Mouse (Mus musculus) lung, embryonic 16.5 days (tissue): Measurements from ENCODE around the gene Sec14l1. TPM values are rescaled to one million over a fixed set of nuclear protein-coding genes. Genes with fewer than 3 reads are reported as not detected.

Experiments
- ATAC-seq: fragments of 200-750 bp; cut with Nextera tagmentation; 2 replicates; pipeline ENCODE4 v1.8.0; 2017; ENCODE audit warnings: low read depth, mild to moderate bottlenecking, moderate library complexity
- H3K27ac ChIP-seq: fragments of 300-500 bp; sonication (generic); 2 replicates; pipeline ENCODE4 v1.5.1; 2014; ENCODE audit warnings: mild to moderate bottlenecking, control low read depth, low read length
- H3K27me3 ChIP-seq: fragments of 300-500 bp; sonication (generic); 2 replicates; pipeline ENCODE4 v1.6.1; 2014; ENCODE audit warnings: low read depth, low read length, mixed read lengths; ENCODE audit not compliant: control insufficient read depth, insufficient read depth
- H3K36me3 ChIP-seq: fragments of 300-500 bp; sonication (generic); 2 replicates; pipeline ENCODE4 v1.6.1; 2014; ENCODE audit warnings: low read length; ENCODE audit not compliant: control insufficient read depth, insufficient read depth
- H3K4me1 ChIP-seq: fragments of 300-500 bp; sonication (generic); replicated peaks from 2 replicates; pipeline ENCODE4 v1.6.1; 2014; ENCODE audit warnings: low read length, mixed read lengths; ENCODE audit not compliant: control insufficient read depth, insufficient read depth
- H3K4me2 ChIP-seq: fragments of 300-500 bp; sonication (generic); 2 replicates; pipeline ENCODE4 v1.6.1; 2014; ENCODE audit warnings: low read depth, low read length, control low read depth
- H3K4me3 ChIP-seq: fragments of 300-500 bp; sonication (generic); 2 replicates; pipeline ENCODE4 v1.5.1; 2014; ENCODE audit warnings: mild to moderate bottlenecking, low read length, control low read depth
- H3K9ac ChIP-seq: fragments of 300-500 bp; sonication (generic); 2 replicates; pipeline ENCODE4 v1.6.1; 2014; ENCODE audit warnings: low read length, control low read depth
- H3K9me3 ChIP-seq: fragments of 300-500 bp; sonication (generic); 2 replicates; pipeline ENCODE4 v1.6.1; 2016; ENCODE audit warnings: low read length; ENCODE audit not compliant: control insufficient read depth
- WGBS: fragments of 180-500 bp; shearing (Covaris S2); extraction: QIAGEN DNeasy Blood & Tissue Kit; methylation state at CpG from one replicate; pipeline ENCODE4 v1.1.7; 2014; 5-methylcytosine and 5-hydroxymethylcytosine counted together
- polyA plus RNA-seq: library from polyadenylated mRNA; unstranded; fragments of >200 nt; fragmentation: Nextera tagmentation; extraction: Ambion mirVana; gene quantifications from 2 replicates; pipeline ENCODE4 v1.2.1, GENCODE M21; 2015

The Sec14l1 gene
- polyA plus RNA-seq, 1 experiment from 2014 or later = 76.5 TPM

- Histone ChIP-seq H3K4me2 (no peak overlapping the region), H3K4me1 (peaks cover 26% of the 10 kb centered on the region), H3K4me3 (no peak overlapping the region), H3K9me3 (no peaks in the 10 kb centered on the region), H3K27ac (peak overlapping the region; percentile 74), H3K9ac (no peak overlapping the region), H3K27me3 (no peaks in the 10 kb centered on the region), H3K36me3 (no peaks in the 10 kb centered on the region)
- peak; percentile 49 for ATAC-seq
- 70% methylated on average over 10 of the region's 10 CpGs for WGBS
These were observed 10.8 kb upstream of the Sec14l1 start for GRCm38 (mm10) chr11:117104044-117104757.

- no peak overlapping the region for H3K9ac ChIP-seq
- 84% methylated on average over 3 of the region's 3 CpGs for WGBS
- no peaks in the 10 kb centered on the region for H3K36me3 ChIP-seq
- no peaks in the 10 kb centered on the region for H3K27me3 ChIP-seq
- H3K9me3 ChIP-seq = no peaks in the 10 kb centered on the region
- no peak overlapping the region for H3K4me3 ChIP-seq
- no peak overlapping the region for H3K4me2 ChIP-seq
- H3K4me1 ChIP-seq = peaks cover 29% of the 10 kb centered on the region
- no peak for ATAC-seq
- no peak overlapping the region for H3K27ac ChIP-seq
These were observed 9.7 kb upstream of the Sec14l1 start for GRCm38 (mm10) chr11:117105315-117105714.

GRCm38 (mm10) chr11:117105850-117106249, 9.1 kb upstream of the Sec14l1 start:
- H3K4me2 ChIP-seq = no peak overlapping the region
- H3K4me1 ChIP-seq = peaks cover 29% of the 10 kb centered on the region
- no peak overlapping the region for H3K9ac ChIP-seq
- 76% methylated on average over 7 of the region's 7 CpGs for WGBS
- H3K4me3 ChIP-seq = no peak overlapping the region
- ATAC-seq = no peak
- H3K27ac ChIP-seq = no peak overlapping the region
- H3K9me3 ChIP-seq = no peaks in the 10 kb centered on the region
- no peaks in the 10 kb centered on the region for H3K36me3 ChIP-seq
- H3K27me3 ChIP-seq = no peaks in the 10 kb centered on the region

DNA sequence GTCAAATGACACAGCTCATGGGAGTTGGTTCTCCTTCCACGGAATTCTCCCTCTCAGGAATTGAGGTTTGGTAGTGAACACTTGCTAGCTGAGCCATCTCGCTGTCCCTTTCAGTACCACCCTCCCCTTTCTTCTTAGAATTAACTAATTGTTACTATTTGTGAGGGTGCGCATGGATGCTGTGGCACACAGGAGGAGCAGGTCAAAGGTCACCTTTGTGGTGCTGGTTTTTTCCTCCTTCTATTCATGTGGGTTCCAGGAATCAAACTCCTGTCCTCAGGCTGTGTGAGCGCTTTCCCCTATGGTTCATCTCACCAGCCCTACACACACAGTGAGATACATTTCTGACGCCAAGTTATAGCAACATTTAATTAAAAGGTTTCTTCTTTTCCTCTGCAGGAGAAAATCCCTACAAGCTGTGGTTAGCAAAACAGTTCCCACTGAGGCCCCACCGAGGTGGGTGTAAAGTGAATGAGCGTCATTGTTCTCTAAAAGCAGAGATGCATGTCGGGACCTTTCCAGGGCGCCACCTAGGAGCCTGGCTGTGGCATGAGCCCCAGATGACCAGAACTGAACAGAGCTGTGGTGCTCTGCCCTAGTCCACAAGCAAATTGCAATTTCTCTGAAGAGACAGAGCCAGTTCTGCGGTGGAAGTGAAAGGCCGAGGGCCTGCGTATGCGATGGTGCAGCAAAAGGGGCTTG, 8.2 kb upstream of the Sec14l1 start:
- peaks cover 29% of the 10 kb centered on the region for H3K4me1 ChIP-seq
- no peak for ATAC-seq
- H3K36me3 ChIP-seq = no peaks in the 10 kb centered on the region
- no peaks in the 10 kb centered on the region for H3K27me3 ChIP-seq
- H3K9ac ChIP-seq = no peak overlapping the region
- H3K4me2 ChIP-seq = no peak overlapping the region
- WGBS = 57% methylated on average over 13 of the region's 13 CpGs
- no peaks in the 10 kb centered on the region for H3K9me3 ChIP-seq
- H3K4me3 ChIP-seq = no peak overlapping the region
- H3K27ac ChIP-seq = no peak overlapping the region

DNA sequence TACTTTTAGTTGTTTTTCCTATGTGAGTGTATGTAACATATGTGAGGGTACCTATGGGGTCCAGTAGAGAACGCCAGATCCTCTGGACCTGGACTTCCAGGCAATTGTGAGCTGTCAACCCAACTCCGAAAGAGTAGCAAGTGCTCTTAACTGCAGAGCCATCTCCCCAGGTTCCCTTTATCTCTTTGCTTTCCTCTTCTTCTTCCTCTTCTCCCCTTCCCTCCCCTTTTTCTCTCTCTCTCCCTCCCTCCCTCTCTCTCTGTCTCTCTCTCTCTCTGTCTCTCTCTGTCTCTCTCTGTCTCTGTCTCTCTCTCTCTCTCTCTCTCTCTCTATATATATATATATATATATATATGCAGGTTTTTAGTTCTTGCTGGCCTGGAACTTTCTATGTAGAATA, 7.1 kb upstream of the Sec14l1 start:
- no peaks in the 10 kb centered on the region for H3K36me3 ChIP-seq
- no peak overlapping the region for H3K27ac ChIP-seq
- 97% methylated on average over 2 of the region's 2 CpGs for WGBS
- no peak overlapping the region for H3K4me2 ChIP-seq
- no peaks in the 10 kb centered on the region for H3K27me3 ChIP-seq
- H3K4me1 ChIP-seq = peaks cover 32% of the 10 kb centered on the region
- H3K4me3 ChIP-seq = no peak overlapping the region
- H3K9ac ChIP-seq = no peak overlapping the region
- H3K9me3 ChIP-seq = no peaks in the 10 kb centered on the region
- no peak for ATAC-seq

DNA sequence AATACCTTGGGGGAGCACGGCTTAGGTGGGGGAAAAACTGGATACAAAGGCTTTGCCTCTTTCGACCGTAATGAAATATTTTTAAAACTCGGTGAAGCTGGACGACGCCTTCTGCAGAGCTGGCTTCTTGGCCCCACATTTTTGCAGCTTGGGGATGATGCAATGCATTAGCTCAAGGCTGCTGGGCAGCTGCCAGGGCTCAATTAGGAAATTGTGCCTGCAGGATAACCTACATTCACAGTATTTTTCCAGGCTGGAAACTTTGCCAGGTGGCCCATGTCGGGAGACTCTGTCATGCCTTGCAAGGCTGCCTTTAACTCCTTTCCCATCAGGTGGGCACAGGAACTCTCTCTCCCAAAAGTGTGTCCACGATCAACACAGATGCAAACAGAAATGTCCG, 6.4 kb upstream of the Sec14l1 start:
- ATAC-seq = peak; percentile 76
- peak overlapping the region; percentile 67 for H3K27ac ChIP-seq
- WGBS = 18% methylated on average over 9 of the region's 9 CpGs
- H3K36me3 ChIP-seq = no peaks in the 10 kb centered on the region
- H3K27me3 ChIP-seq = no peaks in the 10 kb centered on the region
- H3K4me1 ChIP-seq = peaks cover 28% of the 10 kb centered on the region
- H3K4me3 ChIP-seq = no peak overlapping the region
- H3K4me2 ChIP-seq = 0 out of 2 replicates have a peak overlapping the region, but pooled peaks have one; percentile 23
- H3K9ac ChIP-seq = 0 out of 2 replicates have a peak overlapping the region, but pooled peaks have one; percentile 21
- 0 out of 2 replicates have a peak, but pooled peaks cover 3% of the 10 kb centered on the region for H3K9me3 ChIP-seq

DNA sequence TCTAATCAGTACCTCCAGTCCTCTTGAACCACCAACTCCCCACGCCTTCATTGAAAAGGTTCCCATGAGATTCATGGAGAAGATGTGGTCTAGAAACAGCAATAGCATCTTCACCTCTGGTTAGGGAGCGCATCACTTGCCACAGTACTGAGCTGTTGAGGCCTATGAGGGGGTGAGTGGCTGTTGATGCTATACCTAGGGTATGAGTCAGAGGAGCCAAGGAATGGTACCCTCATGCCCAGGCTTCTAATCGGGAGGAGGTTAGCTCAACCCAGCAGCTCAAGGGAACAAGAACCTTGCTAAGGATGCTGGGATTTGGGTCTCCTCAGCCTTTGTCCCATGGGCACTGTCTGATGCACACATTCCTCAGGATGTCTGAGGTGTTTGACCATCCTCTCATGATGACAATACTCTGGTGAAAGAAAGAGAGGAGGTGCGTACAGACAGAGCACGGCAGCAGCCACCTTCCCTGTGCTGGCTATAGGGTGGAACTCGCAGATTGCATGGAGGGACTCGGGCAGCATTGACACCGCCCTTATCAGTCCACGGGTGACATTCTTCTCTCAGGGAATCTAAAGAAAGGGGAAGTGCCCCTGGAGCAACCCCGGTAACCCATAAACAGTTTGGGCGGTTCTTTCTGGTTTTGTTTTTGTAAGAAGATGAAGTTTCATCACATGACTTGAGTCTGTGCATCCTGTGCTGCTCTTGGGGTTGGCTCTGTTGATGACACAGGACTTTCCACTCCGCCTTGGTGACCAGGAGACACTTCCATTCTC, 5.6 kb upstream of the Sec14l1 start:
- H3K4me1 ChIP-seq = peaks cover 25% of the 10 kb centered on the region
- no peak overlapping the region for H3K4me3 ChIP-seq
- no peaks in the 10 kb centered on the region for H3K27me3 ChIP-seq
- H3K4me2 ChIP-seq = no peak overlapping the region
- ATAC-seq = no peak
- H3K9me3 ChIP-seq = 0 out of 2 replicates have a peak, but pooled peaks cover 3% of the 10 kb centered on the region
- no peak overlapping the region for H3K9ac ChIP-seq
- H3K27ac ChIP-seq = peak overlapping the region; percentile 67
- H3K36me3 ChIP-seq = no peaks in the 10 kb centered on the region
- WGBS = 70% methylated on average over 12 of the region's 12 CpGs

DNA sequence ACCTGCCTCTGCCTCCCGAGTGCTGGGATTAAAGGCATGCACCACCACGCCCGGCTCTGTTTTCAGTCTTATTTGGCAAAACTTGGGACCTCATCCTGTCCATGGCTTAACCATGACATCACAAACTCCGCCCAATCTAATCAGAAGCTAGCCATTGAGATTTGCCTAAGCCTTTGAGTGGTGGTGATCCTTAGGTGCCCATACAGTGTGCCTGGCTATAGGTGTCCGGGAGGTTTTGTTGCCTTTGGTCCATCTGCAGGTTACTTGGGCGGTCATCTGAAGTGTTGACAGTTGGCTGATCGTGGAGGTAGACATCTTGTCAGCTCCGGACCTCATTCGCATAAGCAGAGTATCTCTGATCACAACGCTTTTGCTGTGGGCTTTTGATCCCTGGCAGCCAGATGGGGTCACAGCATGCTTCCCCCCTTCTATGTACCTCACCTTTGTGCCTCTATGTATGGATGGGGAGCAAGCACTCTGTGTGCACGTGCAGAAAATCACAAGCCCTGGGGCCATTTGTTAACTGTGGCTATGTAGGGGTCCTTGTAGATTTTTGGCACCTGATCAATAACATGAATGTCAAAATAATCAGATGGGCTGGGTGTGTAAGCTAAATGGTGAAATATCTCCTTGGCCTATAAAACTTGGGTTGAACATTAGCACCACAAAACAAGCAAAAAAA, 2.9 kb upstream of the Sec14l1 start:
- H3K4me1 ChIP-seq = peaks cover 31% of the 10 kb centered on the region
- 80% methylated on average over 11 of the region's 11 CpGs for WGBS
- H3K9me3 ChIP-seq = 0 out of 2 replicates have a peak, but pooled peaks cover 3% of the 10 kb centered on the region

More for the DNA sequence above, 2.9 kb upstream of the Sec14l1 start:
- H3K4me3 ChIP-seq = no peak overlapping the region
- ATAC-seq = no peak
- H3K9ac ChIP-seq = no peak overlapping the region
- no peaks in the 10 kb centered on the region for H3K27me3 ChIP-seq
- H3K4me2 ChIP-seq = no peak overlapping the region
- no peak overlapping the region for H3K27ac ChIP-seq
- no peaks in the 10 kb centered on the region for H3K36me3 ChIP-seq
